Mouse (Mus musculus): ENCODE data around the gene Acad8.

The Acad8 gene

DNA sequence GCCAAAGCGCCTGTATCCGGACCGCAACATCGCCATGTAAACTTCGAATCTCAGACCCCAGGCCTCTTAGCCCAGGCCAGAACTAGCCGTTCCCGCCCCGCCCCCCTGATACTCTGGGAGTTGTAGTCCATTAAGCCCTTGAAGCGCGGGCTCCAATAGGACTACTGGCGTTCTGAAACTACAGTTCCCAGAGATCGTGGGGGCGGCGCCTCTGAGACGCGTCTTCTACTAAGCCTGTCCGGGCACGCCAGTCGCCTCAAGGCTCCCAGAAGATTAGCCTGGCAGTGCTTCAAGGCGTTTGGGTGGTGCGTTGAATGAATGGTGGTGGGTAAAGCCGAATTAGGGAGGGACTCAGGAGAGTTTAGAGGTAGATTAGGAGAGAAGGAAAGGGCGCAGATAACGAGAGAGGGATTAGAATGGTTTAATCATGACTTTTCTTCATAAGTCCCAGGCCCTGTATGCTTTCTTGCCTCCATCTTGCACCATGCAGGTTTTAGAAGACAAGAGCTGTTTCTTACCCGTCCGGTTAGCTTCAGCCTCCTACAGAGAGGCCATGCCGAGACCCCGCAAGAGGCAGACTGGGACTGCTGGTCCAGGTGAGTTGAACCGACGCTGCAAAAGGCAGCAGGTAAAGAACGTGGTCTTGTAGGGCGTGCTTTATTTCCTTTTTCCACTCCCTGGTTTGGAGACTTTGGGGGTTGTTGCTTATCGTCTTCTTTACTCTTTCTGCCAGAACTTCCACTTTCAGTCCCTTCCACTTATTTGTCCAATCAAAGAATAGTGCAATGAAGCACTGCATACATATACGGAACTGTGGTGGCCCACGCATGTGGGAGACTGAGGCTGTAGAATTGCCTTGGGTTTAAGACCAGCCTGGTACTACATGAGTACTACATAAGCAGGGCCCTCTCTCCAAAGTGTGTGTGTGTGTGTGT, at the start of gene Acad8, which contains the start of gene Thyn1:
Gene Acad8 (minus strand): TSS at position 106 of the 935 bp plus-strand sequence.
Gene Thyn1 (plus strand): TSS at position 250 of the 935 bp plus-strand sequence.
- WGBS = under 1% methylated on average over 35 of the region's 35 CpGs

DNA sequence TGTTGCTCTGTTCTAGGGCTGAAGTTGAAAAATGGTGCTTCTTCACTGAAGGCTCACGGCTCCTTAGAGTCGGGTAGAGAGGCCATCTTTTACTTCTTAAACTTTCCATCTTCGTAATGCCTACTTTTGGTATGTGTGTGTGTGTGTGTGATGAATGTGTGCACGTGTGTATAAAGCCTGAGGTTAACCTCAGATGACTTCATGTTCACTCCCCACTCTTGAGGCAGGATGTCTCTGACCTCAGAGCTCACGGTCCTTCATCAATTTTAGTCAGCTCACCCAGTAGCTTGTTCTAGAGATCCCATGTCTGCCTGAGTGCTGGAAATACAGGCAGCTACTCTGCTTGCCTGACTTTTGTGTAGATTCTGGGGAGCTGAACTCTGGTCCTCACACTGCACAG, 44.5 kb upstream of the Acad8 start:
- WGBS = 94% methylated on average over 5 of the region's 5 CpGs

DNA sequence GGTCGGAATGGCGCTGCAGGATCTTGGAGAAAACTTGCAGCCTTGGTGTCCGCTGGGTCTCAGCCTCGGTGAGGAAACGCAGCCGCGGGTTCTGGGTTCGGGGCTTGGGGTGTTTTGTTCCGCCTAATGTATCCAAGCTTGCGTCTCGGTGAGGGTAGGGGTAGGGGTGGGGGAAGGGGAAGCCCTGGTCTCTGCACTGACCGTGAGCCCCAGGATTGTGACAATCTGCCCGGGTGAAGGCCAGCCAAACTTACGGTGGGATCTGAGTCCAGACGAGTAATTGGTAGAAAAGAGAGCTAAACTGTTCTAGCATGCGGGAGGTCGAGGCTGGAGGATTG, 31.4 kb upstream of the Acad8 start:
- WGBS = 1% methylated on average over 17 of the region's 17 CpGs

DNA sequence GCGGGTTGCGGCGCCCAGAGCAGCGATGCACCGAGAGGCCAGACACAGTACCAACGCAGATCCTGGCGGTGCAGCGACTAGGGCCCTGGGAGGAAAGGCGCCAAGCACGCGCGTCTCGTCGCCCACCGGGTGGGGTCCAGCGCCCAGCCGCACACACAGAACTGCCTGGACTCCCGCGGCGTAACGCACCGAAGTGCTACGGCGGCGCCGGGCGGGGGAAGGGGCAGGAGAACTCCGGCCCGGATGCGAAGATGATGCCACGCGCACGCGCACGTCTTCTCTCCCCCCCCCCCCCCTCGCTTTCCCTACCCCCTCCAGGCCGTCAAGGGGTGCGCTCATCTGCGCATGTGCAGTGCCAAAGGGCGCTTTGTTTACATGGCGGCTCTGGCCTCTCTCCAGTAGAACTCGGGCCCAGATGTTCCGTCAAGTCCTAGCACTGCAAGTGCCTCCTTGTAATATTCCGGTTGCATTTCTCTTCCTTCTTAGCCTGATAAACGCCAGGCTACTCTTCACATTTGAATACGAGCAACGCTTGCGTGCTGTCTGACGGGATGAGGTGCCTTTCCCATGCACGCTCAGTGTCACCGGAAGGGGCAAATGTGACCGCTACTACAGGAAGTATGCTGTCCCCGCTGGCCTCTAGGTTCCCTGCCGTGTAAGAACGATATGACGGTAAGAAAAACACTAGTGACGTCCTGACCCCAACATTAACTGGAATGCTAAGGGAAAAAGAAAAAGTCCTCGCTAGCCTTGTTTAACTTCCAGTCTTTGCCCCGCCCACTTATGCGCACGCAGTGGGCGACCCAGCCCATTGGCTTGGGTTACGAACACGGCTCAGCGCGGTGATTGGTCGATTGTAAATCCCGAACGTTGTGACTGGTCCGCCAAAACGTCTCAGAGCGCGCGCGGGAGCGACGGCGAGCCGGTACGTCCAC, 30.7 kb upstream of the Acad8 start, which contains the start of the genes Vps26b and Ncapd3:
Gene Vps26b (minus strand): TSS at position 238 of the 935 bp plus-strand sequence.
Gene Ncapd3 (plus strand): TSS at position 348 of the 935 bp plus-strand sequence.
- WGBS = under 1% methylated on average over 80 of the region's 80 CpGs

DNA sequence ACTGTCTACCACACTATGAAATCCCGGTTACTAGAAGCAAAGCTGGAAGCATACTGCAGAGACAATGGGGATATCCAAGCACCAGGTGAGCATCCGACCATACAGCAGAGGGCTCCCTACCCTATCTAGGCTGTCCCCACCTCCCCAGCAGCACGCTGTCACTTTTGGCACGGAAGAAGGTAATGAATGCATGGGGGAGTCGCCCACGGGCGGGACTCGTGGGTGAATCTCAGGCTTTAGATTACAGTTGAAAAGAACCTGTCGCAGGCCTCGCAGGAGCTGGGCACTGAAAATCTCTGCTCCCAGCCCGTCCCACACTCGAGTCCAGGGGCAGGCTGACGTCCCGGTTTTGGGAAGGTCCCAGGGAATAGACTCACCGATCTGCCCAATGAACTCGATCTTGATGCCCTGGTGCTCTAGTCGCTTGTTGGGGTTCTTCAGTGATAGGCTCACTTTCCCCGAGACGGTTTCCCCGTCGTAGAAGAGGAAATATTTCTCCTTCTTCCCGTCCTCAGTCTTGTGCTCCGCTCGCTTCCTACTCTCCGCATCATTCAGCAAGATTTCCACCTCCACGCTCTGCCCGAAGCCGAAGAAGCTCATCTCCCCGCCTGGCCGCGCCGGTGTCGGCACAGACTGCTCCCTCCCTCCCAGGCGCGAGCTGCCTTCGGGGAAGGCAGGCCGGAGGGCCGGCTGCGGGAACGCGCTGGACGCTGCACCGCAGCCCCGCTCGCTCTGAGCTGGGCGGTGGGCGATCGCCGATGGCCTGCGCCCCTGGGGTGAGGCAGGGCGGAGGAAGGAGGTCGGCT, 29.9 kb upstream of the Acad8 start:
- WGBS = 1% methylated on average over 52 of the region's 52 CpGs

DNA sequence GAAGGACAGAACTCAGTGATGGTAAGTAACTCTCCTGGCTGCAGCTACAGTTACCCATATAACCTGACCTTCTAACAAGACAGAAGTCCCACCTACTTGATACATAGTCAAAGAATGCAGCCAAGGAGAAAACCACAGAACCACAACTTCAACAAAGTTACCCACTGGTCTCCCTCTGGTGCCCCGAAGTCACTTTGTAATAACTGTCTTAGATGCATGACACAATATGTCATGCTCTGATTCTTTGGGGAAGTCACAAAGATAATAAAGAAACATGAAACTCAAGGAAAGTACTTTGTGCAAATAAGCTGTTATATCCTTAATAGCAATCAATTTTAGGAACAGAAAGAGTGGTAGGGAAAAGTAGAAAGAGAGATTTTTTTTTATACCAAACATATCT, 27.3 kb upstream of the Acad8 start:
- 49% methylated on average over 1 of the region's 1 CpGs for WGBS

DNA sequence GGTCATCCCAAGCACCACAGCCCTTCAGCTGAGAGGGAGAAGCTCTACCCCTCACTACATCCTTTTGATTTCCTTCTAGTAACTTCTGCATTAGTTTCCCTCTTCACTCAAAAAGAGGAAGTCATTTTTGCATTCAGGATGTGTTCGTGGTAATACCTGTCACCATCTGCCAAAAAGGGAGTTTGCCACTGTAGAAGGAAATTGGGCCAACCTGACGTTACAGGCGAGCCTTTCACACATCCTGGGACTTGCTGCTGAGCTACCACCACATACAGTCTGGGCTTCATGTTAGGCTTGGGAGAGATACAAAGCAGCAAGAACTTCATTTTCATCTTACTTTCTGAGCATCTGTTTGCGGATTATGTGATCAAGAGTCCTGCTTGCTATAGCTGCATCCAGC, 24.3 kb upstream of the Acad8 start:
- WGBS = 31% methylated on average over 4 of the region's 4 CpGs

DNA sequence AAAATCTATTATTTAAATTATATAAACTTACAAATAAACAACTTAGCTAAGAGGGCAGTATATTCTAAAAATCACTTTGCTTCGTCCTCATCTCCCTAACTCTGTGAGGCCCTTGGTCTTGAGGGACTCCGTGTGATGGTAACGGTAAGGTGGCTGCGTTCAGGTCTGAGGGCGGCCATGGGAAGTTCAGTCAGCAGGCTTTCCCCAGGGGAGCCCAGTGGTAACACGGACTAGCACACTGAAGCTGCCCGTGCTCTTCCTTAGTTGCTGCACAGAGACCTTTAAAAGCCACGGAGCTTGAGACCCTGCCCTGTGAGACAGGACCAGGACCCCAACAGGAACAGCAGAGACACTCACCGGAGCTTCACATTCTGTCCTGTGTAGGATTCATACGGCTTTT, 19.6 kb upstream of the Acad8 start:
- WGBS = 88% methylated on average over 10 of the region's 10 CpGs

DNA sequence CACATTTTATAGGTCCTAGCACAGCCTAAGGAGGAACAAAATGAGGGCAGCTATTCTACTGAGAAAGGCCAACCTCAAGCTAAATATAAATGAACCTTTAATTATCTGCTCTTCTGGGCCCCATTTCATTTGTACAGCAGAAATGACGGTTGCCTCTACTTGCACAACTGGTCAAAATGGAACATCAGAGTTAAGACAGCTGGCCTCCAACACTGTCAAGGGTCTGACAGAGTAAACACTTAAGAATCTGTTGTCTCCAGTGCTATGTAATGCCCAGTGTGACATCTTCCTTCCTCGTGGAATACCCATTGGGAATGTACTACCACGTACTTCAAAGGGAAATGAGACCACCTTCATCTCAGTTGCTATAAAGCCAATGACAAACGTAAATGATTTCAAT, 12.2 kb upstream of the Acad8 start:
- WGBS = 82% methylated on average over 4 of the region's 4 CpGs

DNA sequence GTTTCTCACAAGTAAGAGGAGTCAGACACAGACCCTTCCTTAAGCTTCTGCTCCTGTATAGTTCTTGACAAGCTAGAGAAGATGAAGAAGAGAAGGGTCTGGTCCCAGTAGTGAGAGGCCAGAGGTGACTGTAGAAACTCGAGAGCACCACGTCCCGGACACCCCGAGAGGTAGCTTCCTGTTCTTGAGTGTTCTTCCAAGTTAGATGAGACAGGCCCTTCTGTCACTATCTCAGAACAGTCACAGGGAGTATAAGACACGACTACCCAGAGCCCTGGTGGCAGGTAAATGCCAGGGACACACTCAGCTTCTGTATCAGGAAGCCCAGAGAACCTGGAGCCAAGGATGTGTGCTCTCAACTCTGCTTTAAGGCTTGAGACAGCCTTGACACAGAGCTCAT, 9.9 kb upstream of the Acad8 start:
- 79% methylated on average over 5 of the region's 5 CpGs for WGBS

DNA sequence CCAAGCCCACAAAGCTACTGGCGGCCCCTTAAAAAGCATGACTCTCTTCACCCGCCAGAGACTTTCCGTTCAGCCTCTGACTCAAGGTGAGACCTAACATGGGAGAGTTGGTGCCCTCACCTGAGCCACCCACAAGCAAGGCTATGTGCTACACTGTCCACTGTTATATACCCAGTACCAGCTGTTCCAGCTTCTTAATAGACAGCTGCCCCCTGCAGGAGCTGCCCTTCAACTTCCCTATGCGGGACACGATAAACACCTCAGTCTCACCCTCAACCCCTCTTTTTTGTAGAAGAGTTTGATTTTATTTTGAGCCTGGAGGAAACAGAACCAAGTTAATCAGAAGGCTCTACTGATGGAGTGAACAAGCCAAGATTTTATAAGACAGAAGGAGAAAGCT, 7.5 kb upstream of the Acad8 start:
- WGBS = 78% methylated on average over 5 of the region's 5 CpGs

DNA sequence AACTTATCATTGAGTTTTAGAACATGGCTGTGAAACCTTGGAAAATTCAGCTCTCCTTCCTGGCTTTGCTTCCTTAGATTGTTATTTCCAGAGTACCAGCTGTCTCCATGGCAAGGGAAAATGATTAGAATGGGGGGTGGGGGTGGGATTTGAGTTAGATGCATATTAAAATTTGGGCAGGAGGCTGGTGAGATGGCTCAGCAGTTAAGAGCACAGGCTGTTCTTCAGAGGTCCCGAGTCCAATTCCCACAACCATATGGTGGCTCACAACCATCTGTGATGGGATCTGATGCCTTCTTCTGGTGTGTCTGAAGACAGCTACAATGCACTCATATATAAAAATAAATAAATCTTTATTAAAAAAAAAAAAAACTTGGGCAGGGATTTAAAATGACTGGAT, 6.6 kb upstream of the Acad8 start:
- WGBS = 26% methylated on average over 1 of the region's 1 CpGs

DNA sequence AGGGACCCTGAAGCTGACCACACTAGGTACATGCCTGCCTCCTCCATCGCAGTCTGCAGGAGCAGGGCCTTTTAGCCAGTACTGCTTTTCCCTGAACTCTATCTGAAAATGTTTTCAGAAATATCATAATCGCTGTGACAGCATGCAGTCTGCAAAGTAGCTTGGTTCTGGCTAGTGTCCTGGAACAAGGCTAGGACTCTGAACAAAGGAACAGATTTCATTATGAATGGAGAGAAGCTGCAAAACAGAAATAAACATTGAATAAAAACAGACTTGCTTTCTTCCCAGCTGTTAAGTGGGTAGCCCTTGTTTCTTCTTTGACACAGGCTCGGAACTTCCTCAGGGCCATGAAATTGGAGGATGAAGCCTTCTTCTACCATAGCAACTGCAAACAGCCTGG, 5.9 kb upstream of the Acad8 start:
- WGBS = 43% methylated on average over 3 of the region's 3 CpGs

DNA sequence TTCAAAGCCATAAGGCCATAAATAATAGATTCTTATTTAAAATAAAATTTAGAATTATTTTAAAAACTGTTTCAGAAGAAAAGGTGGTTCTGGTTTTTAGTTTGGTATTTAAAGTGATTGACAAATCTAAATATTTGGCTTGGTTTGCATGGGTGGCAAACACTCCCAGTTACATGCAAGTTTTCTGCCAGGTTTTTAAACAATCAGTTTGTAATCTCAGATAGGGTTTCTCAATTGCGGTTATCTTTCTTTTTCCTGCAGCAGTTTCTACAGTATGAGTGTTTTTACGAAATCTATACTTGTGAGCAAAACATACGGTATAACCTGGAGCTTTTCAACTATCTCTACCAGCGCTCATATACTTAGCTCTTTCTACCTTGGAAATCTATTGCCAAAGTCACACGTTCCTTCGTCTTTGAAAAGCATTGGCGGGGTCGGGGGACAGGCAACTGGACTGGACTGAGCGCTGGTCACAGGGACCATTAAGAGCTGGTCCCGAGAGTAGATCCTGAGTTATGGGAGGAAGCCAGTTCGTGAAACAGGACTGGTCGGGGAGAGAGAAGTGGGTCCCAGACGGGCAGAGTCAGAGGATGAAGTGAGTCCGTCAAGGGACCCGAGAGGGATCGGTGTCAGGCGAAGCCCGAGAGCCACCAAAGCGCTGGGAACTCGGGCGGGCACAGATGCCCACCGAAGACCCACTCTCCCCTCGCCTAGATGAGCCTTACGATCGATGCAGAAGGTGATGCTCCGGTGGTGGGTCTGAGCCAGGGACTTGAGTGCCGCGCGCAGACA, 501 bp downstream of the Acad8 start:
- under 1% methylated on average over 29 of the region's 29 CpGs for WGBS

DNA sequence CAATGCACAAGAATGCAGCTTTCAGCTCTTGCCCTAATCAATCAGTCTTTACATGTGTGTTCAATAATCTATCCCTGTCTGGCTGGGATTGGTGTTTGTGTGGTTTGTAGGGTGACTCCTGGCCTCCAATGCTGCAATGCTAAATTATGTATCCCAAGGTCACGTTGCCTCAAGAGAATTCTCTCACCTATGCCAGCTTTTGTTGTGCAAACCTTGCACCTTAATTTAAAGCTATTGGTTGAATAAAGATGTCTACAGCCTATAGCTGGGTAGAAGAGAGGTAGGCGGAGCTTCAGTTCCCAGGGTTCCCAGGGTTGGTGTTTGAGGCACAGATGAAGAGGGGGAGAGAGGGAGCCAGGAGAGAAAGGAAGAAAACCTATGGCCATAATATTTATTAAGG, 1.9 kb downstream of the Acad8 start:
- WGBS = 89% methylated on average over 2 of the region's 2 CpGs

DNA sequence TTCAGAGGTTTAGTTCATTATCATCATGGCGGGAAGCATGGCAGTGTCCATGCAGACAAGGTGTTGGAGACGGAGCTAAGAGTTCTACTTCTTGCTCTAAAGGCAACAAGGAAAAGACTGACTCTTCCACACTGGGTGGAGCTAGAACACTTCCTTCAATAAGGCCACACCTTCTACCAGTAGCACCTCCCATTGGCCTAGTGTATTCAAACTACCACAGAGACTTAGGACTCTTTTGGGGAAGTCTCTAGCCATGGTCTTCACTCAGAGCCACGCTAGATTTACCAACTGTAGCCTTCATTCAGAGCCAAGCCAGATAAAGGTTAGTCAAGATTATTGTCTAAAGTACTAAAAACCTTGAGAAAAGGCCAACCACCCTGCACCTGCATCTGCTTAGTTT, 2.3 kb downstream of the Acad8 start:
- 91% methylated on average over 3 of the region's 3 CpGs for WGBS

DNA sequence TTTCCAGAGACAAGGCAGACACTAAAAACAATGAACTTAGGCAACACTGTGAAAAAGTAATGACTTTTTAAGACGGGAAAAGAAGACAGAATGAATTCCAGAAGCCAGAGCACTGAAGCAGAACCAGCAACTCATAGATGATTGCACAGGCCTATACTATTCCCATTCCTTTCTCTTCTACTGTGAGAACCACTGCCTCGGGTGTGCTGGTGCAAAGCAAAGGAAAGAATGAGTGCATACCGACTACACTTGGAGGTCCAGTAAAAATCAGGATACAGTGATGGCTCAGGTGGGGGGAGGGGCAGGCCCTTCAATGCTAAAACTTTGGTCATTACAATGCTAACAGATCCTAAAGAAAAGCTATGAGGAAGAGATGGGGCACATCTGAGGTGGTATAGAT, 5.5 kb downstream of the Acad8 start:
- WGBS = 75% methylated on average over 3 of the region's 3 CpGs

DNA sequence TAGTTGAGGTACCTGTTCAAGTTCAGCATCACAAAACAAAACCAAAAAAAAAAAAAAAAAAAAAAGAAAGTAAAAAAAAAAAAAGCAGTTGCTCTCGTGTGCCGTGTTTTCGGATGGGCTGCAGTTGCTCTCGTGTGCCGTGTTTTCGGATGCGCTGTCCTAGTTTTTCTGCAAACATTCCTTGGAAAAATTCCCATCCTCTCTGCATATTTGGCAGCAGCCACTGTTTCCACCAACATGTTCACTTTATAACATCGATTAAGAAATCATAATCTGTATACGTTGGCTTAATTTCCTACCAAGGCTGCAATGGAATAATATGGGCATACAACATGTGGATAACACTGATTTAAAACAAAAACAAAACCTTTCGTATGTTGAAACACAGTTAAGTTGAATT, 6.2 kb downstream of the Acad8 start:
- WGBS = 42% methylated on average over 10 of the region's 10 CpGs

DNA sequence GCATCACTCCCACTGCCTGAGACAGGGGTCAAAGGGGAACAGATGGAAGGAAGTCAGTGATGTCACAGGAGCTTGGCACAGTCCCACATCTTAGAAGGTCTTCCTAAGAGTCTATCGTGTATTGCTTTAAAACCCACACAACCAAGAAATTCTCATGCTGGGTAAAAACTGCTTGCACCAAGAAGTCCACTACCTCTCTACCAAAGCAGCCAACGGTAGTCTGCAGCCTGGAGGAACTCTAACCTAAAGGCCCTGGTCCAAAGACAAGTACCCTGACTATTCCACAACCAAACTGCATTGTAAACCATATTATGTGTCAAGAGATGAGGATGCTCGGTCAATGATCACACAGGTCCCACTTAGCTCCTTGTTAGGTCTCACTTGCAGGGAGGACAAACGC, 9.2 kb downstream of the Acad8 start:
- WGBS = 87% methylated on average over 4 of the region's 4 CpGs

DNA sequence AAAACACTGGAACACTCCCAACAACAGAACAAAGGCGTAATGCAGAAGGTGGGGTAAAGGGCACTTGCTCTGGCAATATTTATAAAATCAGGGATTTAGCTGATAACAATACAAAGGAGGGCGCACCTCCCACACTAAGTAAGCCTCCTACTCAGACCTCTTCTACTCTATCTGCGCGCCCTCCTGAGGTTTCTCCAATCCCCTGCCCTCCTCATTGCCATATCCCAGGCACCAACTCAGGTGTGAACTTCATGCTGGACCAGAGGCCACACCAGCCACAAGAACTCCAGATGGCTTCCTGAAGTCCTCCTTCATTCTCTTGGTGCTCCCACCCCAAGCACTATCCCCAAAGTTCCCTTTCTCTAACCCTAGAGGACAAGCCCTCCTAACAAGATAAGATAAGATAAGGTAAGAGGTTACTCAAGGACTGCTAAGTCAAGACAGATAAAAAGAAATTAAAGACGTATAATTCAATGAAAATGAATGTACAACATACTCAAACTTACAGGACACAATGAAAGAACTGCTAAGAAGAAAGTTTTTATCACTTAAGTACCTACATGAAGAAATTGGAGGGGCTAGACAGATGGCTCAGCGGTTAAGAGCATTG, 13.6 kb downstream of the Acad8 start:
- WGBS = 96% methylated on average over 6 of the region's 6 CpGs

Data from cerebral cortex, adult 2 months (tissue).